Mouse (Mus musculus): Measurements from ENCODE around the gene Wdhd1.
A peak's percentile ranks its signal among the peaks of the same experiment; 100 is the strongest.
"Not testable (repeated sequence)": the region's sequence is repeated elsewhere in the genome, so short reads cannot be mapped to it uniquely, and the experiment has no call there.

The Wdhd1 gene

DNA sequence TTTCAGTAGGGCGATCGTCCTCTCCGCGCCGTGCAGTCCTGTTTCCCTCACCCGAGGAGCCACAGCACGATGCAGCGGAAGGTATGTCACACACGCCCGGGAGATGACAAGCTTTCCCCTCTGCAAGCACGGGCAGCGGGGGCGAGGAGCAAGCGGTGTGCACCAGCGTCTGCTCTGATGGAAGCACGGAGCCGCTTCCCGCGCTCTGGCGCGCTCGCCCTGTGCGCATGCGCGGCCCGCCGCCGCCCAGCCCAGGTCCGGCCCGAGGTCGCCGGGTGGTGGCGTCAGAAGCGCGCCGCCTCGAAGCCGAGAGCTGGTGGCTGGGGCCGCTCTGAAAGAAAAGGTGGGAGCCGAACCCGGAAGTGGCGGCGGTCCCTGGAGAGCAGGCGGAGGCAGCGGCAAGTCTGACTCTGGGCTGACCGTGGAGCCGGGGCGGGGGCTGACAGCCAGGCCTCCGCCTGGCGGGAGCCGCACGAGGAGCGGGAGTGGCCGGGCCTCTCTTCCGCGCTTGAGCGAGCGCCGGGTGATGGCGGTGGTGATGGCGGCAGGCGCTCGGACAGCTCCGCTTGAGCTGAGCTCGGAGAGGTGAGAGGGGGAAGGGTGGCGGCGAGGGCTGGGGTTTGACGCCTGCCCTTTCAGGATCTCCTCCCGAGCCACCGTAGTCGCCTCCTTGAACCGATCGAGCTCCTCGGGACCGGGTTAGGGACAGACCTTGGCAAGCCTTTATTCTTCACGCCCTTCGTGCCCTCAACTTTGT, at the start of gene Wdhd1, which contains the start of gene Socs4:
TSS of gene Wdhd1 (minus strand) at position 221 of the 757 bp plus-strand sequence.
TSS of gene Socs4 (plus strand) at position 295 of the 757 bp plus-strand sequence.
- peak; percentile 95 to 96 for DNase-seq

DNA sequence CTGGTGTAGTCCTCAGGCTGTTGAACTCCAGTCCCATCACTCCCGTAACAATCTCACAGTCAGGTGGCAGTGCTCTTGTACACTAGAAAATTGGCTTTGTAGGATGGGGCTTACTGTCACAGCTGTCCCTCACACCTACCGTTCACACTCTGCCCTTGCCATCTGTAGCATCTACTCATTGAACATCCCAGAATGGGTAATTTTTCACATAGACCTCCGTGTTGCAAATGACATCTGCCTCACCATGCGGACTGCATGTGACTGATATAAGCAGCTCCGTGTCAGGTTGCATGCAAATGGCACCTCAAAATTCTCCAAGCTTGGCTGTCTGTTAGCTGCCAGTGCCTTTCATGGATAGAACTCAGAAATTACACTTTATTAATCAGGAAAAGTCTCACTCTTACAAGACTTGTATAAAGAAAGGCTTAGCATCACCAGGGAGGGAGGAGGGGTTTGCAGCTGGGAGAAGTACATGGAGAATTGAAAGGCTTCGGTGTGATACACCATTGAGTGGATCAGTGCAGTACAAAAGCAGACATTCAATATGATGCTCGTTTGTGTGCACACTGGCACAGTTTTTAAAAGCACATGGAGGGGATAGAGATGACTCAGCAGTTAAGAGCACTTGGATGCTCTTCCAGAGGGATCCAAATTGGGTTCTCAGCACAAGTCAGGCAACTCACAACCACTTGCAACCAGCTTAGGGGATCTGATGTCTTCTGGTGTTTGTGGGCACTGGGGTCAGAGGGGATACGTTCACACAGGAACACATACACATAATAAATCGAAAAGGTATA, 49.5 kb upstream of the Wdhd1 start:
- DNase-seq = no peak

DNA sequence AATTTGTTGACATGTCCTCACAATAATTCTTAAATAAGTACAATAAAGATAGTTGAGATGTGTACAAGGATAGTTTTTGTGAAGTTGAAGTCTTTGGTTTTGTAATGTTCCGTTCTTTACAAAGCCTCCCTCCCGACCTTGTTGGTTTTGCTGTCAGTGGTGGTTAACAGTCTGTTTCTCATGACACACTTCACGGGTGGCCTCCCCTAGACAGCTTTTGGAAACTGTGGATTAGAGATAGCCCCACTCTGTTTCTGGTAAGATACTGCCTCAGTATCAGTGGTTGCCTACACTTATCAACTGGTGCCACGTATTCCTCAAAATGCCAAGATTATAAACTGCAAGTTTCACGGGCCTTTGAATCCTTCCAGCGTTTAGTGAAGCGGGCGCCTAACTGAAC, 44.9 kb upstream of the Wdhd1 start:
- not testable (repeated sequence) for DNase-seq

DNA sequence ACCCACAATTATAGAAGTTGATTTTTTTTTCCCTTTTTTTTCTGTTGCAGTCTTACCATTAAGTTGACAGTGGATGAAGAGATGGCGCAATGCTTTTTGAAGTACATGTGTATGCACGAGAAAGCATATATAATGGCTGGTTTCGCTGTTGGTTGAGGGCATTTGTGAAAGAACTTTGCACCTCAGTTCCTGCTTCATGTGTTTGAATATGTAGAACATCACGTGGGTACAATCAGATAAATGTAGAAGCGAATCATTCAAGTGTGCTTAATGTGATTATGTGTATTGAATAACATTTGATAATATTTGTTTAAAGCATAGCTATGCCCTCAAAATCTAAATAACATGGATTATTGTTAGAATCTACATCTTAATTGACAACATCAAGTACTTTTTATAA, 42.7 kb upstream of the Wdhd1 start:
- no peak for DNase-seq

DNA sequence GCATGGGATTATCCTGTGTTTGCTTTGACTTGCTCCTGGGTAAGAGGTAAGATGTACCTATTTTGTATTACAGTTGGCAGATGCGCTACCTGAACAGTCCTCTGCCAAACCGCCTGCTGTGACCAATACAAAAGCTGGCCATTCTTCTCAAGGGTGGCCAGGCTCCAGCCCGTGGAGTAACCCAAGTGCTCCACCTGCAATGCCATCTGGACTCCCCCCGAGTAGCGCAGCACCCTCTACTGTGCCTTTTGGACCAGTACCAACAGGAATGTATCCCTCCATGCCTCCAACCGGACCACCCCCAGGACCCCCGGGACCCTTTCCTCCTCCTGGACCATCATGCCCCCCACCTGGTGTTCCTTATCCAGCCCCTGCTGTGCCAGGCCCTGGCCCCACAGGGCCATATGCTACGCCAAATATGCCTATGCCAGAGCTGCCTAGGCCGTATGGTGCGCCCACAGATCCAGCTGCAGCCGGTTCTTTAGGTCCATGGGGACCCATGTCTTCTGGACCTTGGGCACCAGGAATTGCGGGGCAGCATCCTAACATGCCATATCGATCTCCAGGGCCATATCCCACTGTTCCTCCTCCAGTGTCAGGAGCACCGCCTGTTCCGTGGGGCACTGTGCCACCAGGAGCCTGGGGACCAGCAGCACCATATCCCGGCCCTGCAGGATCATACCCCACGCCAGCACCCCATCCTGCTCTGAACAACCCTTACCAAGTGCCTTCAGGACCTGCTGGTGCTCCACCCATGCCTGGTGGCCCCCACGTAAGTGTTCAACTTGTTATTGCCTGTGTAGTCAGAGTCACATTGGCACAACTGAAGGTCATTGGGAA, 33.9 kb upstream of the Wdhd1 start:
- DNase-seq = no peak

DNA sequence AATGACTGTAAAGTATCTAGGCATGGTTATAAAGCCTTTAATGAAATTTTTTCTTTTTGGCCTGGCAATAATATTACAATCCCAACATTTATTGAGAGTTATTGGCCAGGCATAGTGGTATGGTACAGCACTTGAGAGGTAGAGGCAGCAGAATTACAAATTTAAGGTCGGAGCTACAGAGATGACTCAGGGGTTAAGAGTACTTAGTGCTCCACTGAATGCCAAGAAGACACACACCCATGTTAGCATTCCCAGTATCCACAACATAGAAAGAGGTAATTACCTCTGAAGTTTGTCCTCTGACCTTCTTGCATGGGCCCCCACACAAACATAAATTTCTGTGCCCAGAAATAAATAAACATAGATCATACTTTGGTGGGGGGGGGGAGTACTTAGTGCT, 32.4 kb upstream of the Wdhd1 start:
- DNase-seq = no peak

DNA sequence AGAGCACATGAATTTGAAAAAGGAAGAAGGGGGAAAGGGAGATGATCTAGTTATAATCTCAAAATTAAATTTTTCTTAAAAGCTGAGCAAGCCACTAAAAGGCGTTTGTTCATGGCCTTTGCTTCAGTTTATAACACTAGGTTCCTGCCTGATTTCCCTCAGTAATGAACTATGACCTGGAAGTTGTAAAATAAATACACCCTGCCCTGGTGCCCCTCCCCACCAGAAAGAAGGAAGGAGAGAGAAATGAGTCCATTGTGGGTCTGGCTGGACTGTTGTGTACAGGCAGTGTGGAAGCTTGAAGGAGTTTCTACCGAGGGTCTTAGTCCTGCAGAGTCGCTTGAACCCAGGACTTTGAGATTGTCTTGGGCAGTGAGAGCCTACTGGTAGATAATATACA, 31.0 kb upstream of the Wdhd1 start:
- DNase-seq = no peak

DNA sequence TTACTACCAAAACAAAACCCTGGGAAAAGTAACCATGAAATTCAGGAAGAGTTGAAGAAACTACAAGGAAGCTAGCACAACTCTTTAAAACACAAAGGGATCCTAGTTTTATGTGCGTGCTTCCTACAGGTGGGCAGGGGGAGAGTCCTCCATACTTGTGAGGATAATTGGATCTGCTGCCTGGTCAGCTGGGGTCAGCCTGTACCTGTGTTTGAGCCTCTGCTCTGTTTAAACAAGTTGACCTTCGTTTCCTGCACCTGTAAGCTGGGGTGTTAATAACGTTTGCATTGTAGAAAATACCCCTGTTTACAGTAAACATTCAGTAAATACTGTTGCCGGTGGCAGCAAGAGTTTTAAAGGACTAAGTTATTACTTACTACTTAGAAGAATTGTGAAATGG, 29.3 kb upstream of the Wdhd1 start:
- no peak for DNase-seq

DNA sequence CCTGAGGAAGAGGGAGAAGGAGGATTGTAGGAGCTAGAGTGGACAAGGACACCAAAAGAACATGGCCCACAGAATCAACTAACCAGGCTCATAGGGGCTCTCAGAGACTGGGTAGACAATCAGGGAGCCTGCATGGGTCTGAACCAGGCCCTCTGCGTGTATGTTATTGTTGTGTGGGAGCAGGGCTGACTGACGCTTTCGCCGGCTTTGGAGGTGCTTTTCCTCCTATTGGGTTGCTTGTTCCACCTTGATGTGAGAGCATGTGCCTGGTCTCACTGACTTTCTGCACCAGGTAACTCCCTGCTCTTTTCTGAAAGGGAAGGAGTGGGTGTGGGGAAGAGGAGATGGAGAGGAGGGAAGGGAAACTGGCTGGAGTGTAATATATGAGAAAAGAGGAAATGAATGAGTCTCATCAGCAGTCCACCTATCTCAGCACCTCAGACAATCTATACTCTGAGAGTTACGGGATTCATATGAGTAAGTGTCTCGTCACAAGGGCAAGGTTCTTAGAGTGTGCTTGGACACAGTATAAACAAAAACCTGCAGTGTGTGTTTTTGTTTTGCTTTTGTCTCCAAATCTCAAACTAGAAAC, 28.3 kb upstream of the Wdhd1 start:
- no peak for DNase-seq

DNA sequence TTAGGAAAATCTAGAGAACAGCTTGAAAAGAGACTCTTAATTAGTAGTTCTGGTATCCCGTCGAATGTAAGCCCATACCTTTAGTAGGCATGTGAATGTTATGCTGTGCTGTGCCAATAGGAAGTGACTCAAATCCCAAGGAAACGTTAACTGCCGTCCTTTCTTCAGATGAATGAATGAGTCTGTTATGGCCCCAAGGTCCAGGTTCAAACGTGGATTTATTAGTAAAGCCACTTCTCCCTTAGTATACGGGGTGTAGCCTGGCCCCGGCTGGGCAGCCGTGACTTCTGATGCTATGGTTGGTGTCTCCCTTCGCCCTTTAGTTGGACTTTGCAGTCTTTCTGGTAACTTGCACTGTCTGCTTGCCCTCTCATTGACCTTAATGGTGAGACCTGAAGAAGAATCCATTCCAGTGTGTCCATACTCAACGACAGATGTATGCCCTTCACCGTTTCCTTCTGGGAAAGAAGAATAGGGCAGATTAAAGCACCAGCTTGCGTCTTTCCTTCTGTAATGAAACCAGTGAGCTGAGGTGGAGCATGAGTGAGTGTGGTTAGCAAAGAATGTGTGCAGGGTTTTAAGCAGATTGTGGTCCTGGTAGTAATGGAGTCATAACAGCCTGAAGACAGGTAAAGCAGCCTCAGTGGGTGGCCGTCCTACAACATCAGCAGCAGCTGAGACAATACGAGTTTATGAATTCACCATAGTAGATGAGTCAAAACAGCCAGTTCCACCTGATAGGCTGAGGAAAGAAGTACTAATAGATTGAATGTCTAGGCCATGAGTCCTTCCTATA, 26.4 kb upstream of the Wdhd1 start:
- DNase-seq = no peak

DNA sequence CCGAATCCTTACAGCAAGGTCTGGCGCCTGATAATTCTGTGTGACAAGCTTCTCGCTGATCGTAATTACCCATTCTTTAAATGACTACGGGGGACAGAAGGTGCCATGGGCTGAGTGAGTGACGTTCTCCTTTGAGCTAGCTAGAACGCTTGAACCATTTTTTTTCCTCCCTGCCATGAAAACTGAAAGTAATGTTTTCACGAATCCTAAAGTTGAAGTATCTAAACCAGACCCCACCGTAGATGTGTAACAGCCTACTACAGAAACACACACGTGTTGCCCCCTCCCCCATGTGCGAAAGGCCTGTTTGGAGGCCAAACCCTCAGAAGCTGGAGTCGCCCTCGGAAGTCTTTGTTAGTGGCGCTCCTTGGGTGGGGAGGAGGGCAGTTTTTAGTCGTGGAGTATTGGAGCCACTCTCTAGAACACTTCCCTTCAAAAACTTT, 22.2 kb upstream of the Wdhd1 start:
- peak; percentile 20 to 29 for DNase-seq

DNA sequence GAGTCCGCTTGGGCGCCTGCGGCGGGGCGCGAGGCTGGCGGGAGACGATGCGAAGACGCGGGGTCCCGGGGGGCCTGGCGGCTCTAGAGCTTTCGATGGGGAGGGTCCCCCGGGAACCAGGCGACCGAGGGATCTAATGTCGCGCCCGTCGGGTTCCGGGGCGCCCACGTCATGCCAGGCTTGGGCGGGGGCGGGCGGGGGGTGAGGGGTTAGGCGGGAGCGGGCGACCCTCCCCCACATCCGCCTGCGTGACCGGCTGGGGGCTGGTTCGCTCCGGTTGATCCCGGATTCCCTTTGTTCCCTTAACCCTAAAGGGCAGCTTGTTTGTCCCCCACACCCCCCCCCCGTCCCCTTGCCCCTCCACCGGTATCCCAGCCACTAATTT, 21.7 kb upstream of the Wdhd1 start:
- DNase-seq = peak in 1 of 2 experiments; percentile 12

DNA sequence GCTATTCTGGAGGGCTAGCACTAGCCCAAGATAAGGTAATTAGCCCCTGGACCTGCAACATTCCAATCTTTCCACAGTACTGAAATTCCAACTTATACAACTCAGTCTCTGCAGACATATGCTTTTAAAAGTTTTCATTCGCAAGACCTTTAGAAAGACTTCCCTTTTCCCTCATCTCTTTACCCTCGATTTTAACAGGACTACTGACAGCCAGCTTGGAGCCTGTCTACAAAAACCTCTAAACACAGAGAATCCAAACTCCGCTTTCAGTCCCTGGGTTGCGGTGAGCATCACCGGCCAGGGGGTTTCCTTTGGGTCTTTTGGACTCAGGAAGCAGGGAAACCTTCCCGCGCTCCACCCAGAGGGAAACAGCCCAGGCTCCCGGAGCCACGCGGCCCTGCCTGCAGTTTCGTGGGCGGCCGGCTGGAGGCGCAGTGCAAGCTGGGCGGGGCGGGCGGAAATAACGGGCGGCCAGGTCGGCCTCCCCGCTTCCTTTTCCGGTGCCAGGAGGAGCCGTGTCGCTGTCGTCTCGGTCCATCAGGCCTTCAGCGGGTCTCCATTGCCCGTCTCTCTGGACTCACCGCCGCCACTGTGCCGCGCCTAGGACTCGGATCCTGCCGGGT, 21.2 kb upstream of the Wdhd1 start, which contains the start of gene Mapk1ip1l:
TSS of gene Mapk1ip1l (plus strand) at position 482 of the 623 bp plus-strand sequence.
- DNase-seq = peak; percentile 89 to 91

DNA sequence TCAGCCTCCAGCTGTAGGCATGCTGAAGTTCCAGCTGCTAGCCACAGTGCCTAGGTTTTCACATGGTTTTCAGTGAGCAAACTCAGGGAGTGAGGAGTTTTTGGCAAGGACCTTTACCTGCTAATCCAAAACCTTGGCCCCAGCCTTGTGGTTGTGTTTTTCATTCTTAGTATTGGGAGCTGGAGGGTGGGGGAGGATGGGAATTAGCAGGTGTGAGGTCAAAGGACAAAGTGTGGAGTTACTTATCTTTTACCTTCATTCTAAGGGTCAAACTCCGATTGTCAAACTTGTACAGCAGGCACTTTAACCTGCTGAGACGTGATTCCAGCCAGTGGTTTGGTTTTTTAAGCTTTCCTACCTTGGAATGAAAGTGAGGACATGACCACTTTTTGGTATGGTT, 19.6 kb upstream of the Wdhd1 start:
- DNase-seq = no peak

DNA sequence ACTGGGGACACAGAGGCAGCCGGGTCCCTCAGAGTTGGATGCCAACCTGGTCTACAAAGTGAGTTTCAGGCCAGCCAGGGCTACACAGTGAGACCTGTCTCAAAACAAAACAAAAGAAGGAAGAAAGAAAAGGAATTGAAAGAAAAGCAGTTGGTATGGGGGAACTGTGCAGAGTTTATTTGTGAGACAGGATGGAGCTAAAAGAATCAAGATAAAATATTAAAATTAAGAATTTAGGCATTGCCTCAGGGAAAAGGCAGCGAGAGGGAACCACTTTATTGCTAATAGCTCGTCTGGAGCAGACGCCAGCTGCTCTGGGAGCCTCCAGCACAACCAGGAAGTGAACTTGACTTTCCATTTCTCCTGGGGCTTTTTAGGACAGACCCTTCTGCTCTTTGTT, 17.5 kb upstream of the Wdhd1 start:
- DNase-seq = no peak

DNA sequence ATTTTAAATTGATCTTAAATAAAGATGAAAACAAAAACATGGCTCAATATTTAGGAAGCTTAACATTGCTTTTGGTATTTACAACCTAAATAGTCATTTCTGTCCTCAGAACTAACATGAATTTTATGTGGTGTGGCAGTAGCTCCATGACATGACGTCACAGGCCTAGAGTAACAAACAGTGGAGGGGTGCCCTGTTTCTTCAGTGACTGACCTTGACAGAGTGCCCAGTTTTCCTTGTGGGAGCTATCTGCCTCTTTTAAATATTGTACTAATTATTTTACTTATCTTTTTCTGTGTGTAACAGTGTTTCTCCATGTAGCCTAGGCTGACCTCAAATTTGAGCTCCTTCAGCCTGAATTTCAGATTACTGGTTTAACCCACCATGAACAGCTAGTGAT, 15.1 kb upstream of the Wdhd1 start:
- DNase-seq = no peak

DNA sequence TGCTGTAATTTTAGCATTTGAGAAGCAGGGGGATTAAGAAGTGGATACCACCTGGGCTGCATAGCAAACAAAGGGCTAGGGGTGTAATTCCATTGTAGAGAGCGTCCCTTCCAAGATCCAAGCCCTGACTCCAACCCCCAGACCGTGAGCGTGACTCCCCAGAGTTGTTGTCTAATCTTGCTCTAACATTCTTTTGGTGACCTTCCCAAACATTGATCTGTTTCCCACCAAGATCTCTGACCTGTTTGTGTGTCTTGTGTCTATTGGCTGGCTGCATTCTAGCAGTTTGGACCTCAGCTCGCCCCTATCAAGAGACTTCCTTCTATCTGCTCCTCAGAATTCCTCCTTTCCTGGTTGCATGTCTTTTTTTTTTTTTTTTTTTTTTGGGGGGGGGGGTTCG, 10.4 kb upstream of the Wdhd1 start:
- no peak for DNase-seq

DNA sequence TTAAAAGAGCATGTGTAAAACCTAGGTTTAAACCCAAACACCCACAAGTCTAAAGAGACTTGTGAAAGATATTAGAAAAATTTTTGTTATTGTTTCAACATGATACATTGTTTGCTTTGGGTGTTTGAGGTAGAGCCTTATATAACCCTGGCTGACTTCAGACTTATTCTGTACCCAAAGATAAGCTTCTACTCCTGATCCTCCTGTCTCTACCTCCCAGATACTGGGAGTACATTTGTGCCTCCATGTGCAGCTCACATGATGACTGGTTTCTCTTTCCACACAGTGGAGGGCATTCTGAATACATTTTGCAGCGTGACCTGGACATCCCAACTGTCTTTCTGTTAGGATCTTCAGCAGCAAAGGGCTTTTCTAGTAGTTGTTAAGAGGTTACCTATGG, 9.6 kb upstream of the Wdhd1 start:
- DNase-seq = no peak

DNA sequence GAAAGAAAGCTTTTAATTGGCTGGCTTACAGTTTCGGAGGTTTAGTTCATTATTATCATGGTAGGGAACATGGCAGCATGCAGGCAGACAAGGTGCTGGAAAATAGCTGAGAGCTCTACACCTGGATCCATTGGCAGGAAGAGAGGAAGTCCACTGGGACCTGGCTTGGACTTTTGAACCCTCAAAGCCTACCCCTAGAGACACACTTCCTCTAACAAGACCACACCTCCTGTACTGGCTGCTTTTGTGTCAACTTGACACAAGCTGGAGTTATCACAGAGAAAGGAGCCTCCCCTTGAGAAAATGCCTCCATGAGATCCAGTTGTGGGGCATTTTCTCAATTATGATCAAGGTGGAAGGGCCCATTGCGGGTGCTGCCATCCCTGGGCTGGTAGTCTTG, 8.6 kb upstream of the Wdhd1 start:
- DNase-seq = no peak

DNA sequence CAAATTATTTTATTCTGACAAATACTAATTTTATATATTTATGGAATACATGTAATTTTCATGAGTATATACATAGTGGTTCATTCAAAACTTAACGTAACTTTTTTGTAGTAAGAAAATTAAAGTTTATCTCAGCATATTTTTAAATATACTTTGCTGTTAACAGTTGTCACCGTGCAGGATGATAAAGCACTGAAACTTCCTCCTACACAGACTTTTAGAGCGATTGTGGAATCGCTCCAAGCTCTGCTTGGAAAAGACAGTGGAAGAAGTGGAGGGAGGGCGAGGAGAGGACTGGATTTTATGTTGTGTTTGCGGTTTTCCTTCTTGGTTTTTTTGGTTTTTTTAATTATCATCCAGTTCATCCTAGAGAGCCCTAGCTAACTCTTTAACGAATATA, 6.9 kb upstream of the Wdhd1 start:
- DNase-seq = no peak

DNA sequence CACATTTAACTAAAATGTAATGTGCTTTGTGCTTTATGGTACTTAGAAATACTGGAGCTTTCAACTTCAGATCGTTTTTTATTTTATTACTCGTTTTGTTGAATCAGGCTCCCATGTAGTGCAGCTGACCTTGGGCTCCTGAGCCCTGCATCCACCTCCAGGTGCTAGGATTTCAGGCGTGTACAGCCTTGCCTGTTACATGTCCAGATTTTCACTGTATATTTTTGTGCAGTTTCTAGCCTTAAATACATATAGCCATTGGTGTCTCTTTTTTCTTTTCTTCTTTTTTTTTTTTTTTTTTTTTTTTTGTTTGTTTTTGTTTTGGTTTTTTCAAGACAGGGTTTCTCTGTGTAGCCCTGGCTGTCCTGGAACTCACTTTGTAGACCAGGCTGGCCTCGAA, 4.9 kb upstream of the Wdhd1 start:
- DNase-seq = no peak
